Mouse (Mus musculus): Measurements from ENCODE around the gene Bnc1.

GRCm38 (mm10) chr7:81974616-81975015, 17.5 kb downstream of the Bnc1 start:
- TF ChIP-seq CTCF (IDR thresholded peaks at IDR 0.05; ENCODE audit: low read depth, low read length): no peak
- no peak for TF ChIP-seq POLR2A (IDR thresholded peaks at IDR 0.05; ENCODE audit: extremely low read depth, insufficient read depth, low read length)

All from liver, adult 2 months (tissue).